ENCODE assay signal across 15 mouse cellular contexts in genomic region chr4:45055451-45055850, GRCm38 (mm10). TPM values are rescaled to one million over a fixed set of nuclear protein-coding genes. Genes with fewer than 3 reads are reported as not detected.
A peak's percentile ranks its signal among the peaks of the same experiment; 100 is the strongest.
DNase-seq lines count a peak whose midpoint lies in the region.
"Had no signal": no experiment of that assay in that cellular context is flagged by ENCODE, and none has a peak within 500 bp of the region (broad histone marks: within the 10 kb centered on the region; RNA-seq: fewer than 3 reads in every experiment).

No protein-coding gene starts in this region.

- peaks cover 13% of the 10 kb centered on the region for H3K4me1 ChIP-seq in heart, embryonic 10.5 days
- H3K4me1 ChIP-seq: stomach, embryonic 15.5 days had no signal

- no peak overlapping the region for H3K4me3 ChIP-seq in heart, embryonic 10.5 days
- H3K4me3 ChIP-seq: stomach, embryonic 15.5 days had no signal

- H3K9me3 ChIP-seq in heart, embryonic 10.5 days = no peaks in the 10 kb centered on the region
- H3K9me3 ChIP-seq: stomach, embryonic 15.5 days had no signal

- WGBS in heart, embryonic 10.5 days = 64% methylated on average over 8 of the region's 8 CpGs

- peaks cover 36% of the 10 kb centered on the region for H3K36me3 ChIP-seq in heart, embryonic 10.5 days

- no peaks in the 10 kb centered on the region for H3K27me3 ChIP-seq in heart, embryonic 10.5 days (ENCODE audit: insufficient read depth, poor library complexity, severe bottlenecking)
- H3K27me3 ChIP-seq: CH12.LX; Patski; stomach, embryonic 15.5 days had no signal

- DNase-seq in left cerebral cortex, postnatal 4 days = peak; percentile 21
- DNase-seq in left cerebral cortex, adult 8-10 months (ENCODE audit: low spot score in 2 of 2) = no peak
- DNase-seq in cerebellum, postnatal 36 days = peak; percentile 37 to 41
- no peak for DNase-seq in heart, embryonic 10.5 days (ENCODE audit: low spot score)
- DNase-seq in lung, postnatal 36 days = no peak
- no peak for DNase-seq in kidney, postnatal 10 days
- no peak for DNase-seq in left cerebral cortex, adult 9 months (ENCODE audit: low spot score in 2 of 2)
- DNase-seq: adrenal gland, postnatal 25 days; kidney, postnatal 14 days; right cerebral cortex, postnatal 14 days had no signal

- intact Hi-C loops in left cerebral cortex, postnatal 4 days (cut with DNase I) = no loop called here

- peak overlapping the region; percentile 4; the same call in 1 of the 2 replicates for H3K27ac ChIP-seq in heart, embryonic 10.5 days
- H3K27ac ChIP-seq: liver, embryonic 14.5 days; macrophage; stomach, embryonic 15.5 days had no signal

RNA-seq across cellular contexts. Expression of gene Fbxo10, which starts 29.0 kb away (rescaled TPM):
- 10 to 100 TPM; 29.6 to 30.8 TPM for total RNA-seq in left cerebral cortex, postnatal 4 days (2021)
- total RNA-seq in left cerebral cortex, adult 8-10 months (2022) = 10 to 100 TPM; 30.5 to 33.5 (median 31.9) TPM
- polyA plus RNA-seq in heart, embryonic 10.5 days (2016; fragmentation: Nextera tagmentation; extraction: Ambion mirVana) = 12.0 and 13.4 TPM in 2 replicates

RNA-seq across cellular contexts. Expression of gene Polr1e, which starts 37.1 kb away (rescaled TPM):
- total RNA-seq in left cerebral cortex, postnatal 4 days (2021) = 10 to 100 TPM; 21.0 to 22.6 TPM
- 10 to 100 TPM in 3 of 4 experiments, 1 to 10 TPM in 1; 9.4 to 13.8 (median 12.4) TPM for total RNA-seq in left cerebral cortex, adult 8-10 months (2022)
- polyA plus RNA-seq in heart, embryonic 10.5 days (2016; fragmentation: Nextera tagmentation; extraction: Ambion mirVana) = 47.8 and 50.7 TPM in 2 replicates

RNA-seq across cellular contexts. Expression of gene Zbtb5, which starts 43.2 kb away (rescaled TPM):
- total RNA-seq in left cerebral cortex, postnatal 4 days (2021) = 10 to 100 TPM; 30.9 to 33.0 TPM
- 10 to 100 TPM in 1 of 4 experiments, 1 to 10 TPM in 3; 8.5 to 10.3 (median 9.5) TPM for total RNA-seq in left cerebral cortex, adult 8-10 months (2022)
- 19.3 and 21.5 TPM in 2 replicates for polyA plus RNA-seq in heart, embryonic 10.5 days (2016; fragmentation: Nextera tagmentation; extraction: Ambion mirVana)

RNA-seq across cellular contexts. Expression of gene Tomm5, which starts 52.5 kb away (rescaled TPM):
- 10 to 100 TPM; 54.3 to 60.2 TPM for total RNA-seq in left cerebral cortex, postnatal 4 days (2021)
- 10 to 100 TPM; 51.0 to 66.8 (median 61.3) TPM for total RNA-seq in left cerebral cortex, adult 8-10 months (2022)
- 248 and 292 TPM in 2 replicates for polyA plus RNA-seq in heart, embryonic 10.5 days (2016; fragmentation: Nextera tagmentation; extraction: Ambion mirVana)

Comparison
In these comparisons a context has a peak if more than half of its experiments do, and no peak if none do; other contexts are left out.
1. DNase-seq: peak in left cerebral cortex, postnatal 4 days (single experiment) and cerebellum, postnatal 36 days (2 of 2); none in left cerebral cortex, adult 8-10 months (0 of 2), heart, embryonic 10.5 days (single experiment), lung, postnatal 36 days (single experiment), kidney, postnatal 10 days (single experiment) and left cerebral cortex, adult 9 months (0 of 2).